Mouse (Mus musculus) liver, adult 2 months (tissue): ENCODE results near the gene Eif3d.
A peak's percentile ranks its signal among the peaks of the same experiment; 100 is the strongest.

ENCODE experiments used
- CTCF ChIP-seq: fragments of 200-500 bp; IDR thresholded peaks from 2 replicates; pipeline ENCODE4 v1.5.1; 2011; ENCODE audit warnings: low read depth, low read length, control low read depth
- POLR2A ChIP-seq: fragments of 200-500 bp; IDR thresholded peaks from 2 replicates; pipeline ENCODE4 v1.6.1; 2011; ENCODE audit warnings: low read length, control low read depth; ENCODE audit not compliant: insufficient read depth; ENCODE audit errors: extremely low read depth

DNA sequence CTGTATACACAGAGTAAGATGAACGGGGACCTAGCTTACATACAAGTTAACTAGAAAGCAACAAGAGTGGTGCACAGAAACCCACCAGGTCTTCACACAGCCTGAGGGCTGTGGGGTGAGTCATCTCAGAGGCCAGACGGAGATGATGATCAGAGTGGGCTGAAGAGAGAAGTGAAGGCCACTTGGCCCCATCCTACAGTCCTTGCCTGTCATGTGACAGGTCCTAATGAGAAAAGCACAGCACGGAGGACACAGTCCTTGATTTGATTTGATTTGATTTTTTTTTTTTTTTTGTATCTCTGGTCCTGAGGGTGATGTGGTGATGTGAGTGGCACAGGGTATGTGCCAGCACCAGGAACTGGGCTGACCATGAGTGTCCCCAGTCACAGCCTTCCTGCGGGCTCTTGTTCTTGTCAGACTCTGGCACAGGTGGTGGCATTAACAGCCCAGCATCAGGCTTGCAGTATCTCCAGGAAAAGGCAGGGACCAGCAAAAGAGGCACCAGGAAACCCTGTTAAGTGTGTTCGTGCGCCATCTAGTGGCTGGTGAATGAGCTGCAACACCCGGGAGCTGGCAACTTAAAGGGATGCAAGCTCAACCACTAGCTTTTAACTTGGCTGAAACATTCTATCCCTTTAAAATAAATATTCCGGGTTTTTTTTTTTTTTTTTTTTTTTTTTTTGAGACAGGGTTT is 53.6 kb downstream of the Eif3d start:
- TF ChIP-seq CTCF (peak; percentile 92), POLR2A (no peak)
